Mouse (Mus musculus): ENCODE data around the gene Ifna16.

GRCm38 (mm10) chr4:88699301-88699700 is 22.6 kb upstream of the Ifna16 start:
- TF ChIP-seq CTCF (IDR thresholded peaks at IDR 0.05; ENCODE audit: low read depth): no peak
- no peak for TF ChIP-seq EP300 (optimal IDR thresholded peaks at IDR 0.05)
